Mouse (Mus musculus) kidney, adult 8-10 months (tissue): Measurements from ENCODE around the gene Lrwd1.
A peak's percentile ranks its signal among the peaks of the same experiment; 100 is the strongest.
"Not testable (repeated sequence)": the region's sequence is repeated elsewhere in the genome, so short reads cannot be mapped to it uniquely, and the experiment has no call there.

ENCODE experiments used
- DNase-seq, 2 experiments: peaks; one replicate each; pipeline ENCODE4 v3.0.0; 2022

Lrwd1 gene

GRCm38 (mm10) chr5:136135571-136136291 is at the start of gene Lrwd1, which contains the start of gene Alkbh4:
Gene Lrwd1 (minus strand): TSS chr5:136136074.
Gene Alkbh4 (plus strand): TSS chr5:136136146.
- DNase-seq = peak; percentile 96 to 97

- no peak for DNase-seq
These were observed 47.9 kb upstream of the Lrwd1 start for GRCm38 (mm10) chr5:136183766-136184165.

- DNase-seq = no peak
These were observed 47.0 kb upstream of the Lrwd1 start for GRCm38 (mm10) chr5:136182830-136183229.

GRCm38 (mm10) chr5:136182049-136182448 is 46.2 kb upstream of the Lrwd1 start:
- DNase-seq = no peak

GRCm38 (mm10) chr5:136181197-136181596 is 45.3 kb upstream of the Lrwd1 start:
- DNase-seq = no peak

GRCm38 (mm10) chr5:136179594-136179993 is 43.7 kb upstream of the Lrwd1 start:
- DNase-seq = no peak

- peak; percentile 63 to 80 for DNase-seq
These were observed 38.0 kb upstream of the Lrwd1 start for GRCm38 (mm10) chr5:136173606-136174463.

- DNase-seq = no peak
These were observed 37.1 kb upstream of the Lrwd1 start for GRCm38 (mm10) chr5:136172939-136173338.

- DNase-seq = no peak
These were observed 35.8 kb upstream of the Lrwd1 start for GRCm38 (mm10) chr5:136171363-136172341.

- peak; percentile 61 to 63 for DNase-seq
These were observed 34.9 kb upstream of the Lrwd1 start, which contains the start of gene Orai2 for GRCm38 (mm10) chr5:136170512-136171362. Gene Orai2 (minus strand): TSS chr5:136170713.

- no peak for DNase-seq
These were observed 34.0 kb upstream of the Lrwd1 start for GRCm38 (mm10) chr5:136169626-136170511.

- DNase-seq = no peak
These were observed 32.2 kb upstream of the Lrwd1 start for GRCm38 (mm10) chr5:136168071-136168470.

GRCm38 (mm10) chr5:136167296-136167695 is 31.4 kb upstream of the Lrwd1 start:
- no peak for DNase-seq

- no peak for DNase-seq
These were observed 29.4 kb upstream of the Lrwd1 start for GRCm38 (mm10) chr5:136165246-136165645.

- no peak for DNase-seq
These were observed 28.1 kb upstream of the Lrwd1 start for GRCm38 (mm10) chr5:136163807-136164474.

GRCm38 (mm10) chr5:136160084-136160483 is 24.2 kb upstream of the Lrwd1 start:
- DNase-seq = not testable (repeated sequence)

GRCm38 (mm10) chr5:136155399-136155798 is 19.5 kb upstream of the Lrwd1 start:
- DNase-seq = no peak

- DNase-seq = no peak
These were observed 16.5 kb upstream of the Lrwd1 start for GRCm38 (mm10) chr5:136152365-136152764.

- not testable (repeated sequence) for DNase-seq
These were observed 13.3 kb upstream of the Lrwd1 start for GRCm38 (mm10) chr5:136149134-136149576.

GRCm38 (mm10) chr5:136147704-136148103 is 11.8 kb upstream of the Lrwd1 start:
- no peak for DNase-seq
